Mouse (Mus musculus) thymus, adult 2 months (tissue): ENCODE data around the gene Cysltr1. TPM values are rescaled to one million over a fixed set of nuclear protein-coding genes. Genes with fewer than 3 reads are reported as not detected.

Experiments
- DNase-seq: peaks from one replicate; pipeline ENCODE4 v3.0.0; 2021
- H3K27ac ChIP-seq: fragments of 200-500 bp; 2 replicates; pipeline ENCODE4 v1.5.1; 2012; ENCODE audit warnings: low read length, control low read depth; ENCODE audit not compliant: control insufficient read depth, insufficient read depth
- H3K27me3 ChIP-seq: fragments of 200-500 bp; 2 replicates; pipeline ENCODE4 v1.6.1; 2012; ENCODE audit warnings: mild to moderate bottlenecking, low read length, moderate library complexity, mixed read lengths; ENCODE audit not compliant: control insufficient read depth, insufficient read depth
- H3K36me3 ChIP-seq: fragments of 200-500 bp; 2 replicates; pipeline ENCODE4 v1.6.1; 2012; ENCODE audit warnings: mild to moderate bottlenecking, low read length, moderate library complexity; ENCODE audit not compliant: control insufficient read depth, insufficient read depth
- H3K4me1 ChIP-seq: fragments of 200-500 bp; replicated peaks from 2 replicates; pipeline ENCODE4 v1.6.1; 2012; ENCODE audit warnings: low read length; ENCODE audit not compliant: control insufficient read depth, insufficient read depth
- H3K4me3 ChIP-seq: fragments of 200-500 bp; 2 replicates; pipeline ENCODE4 v1.5.1; 2012; ENCODE audit warnings: mild to moderate bottlenecking, low read length, control low read depth, moderate library complexity; ENCODE audit not compliant: control insufficient read depth, insufficient read depth
- CTCF ChIP-seq: fragments of 200-500 bp; IDR thresholded peaks from 2 replicates; pipeline ENCODE4 v1.5.1; 2012; ENCODE audit warnings: mild to moderate bottlenecking, control low read depth, low read length, moderate library complexity, borderline replicate concordance; ENCODE audit not compliant: control insufficient read depth, poor library complexity, insufficient read depth; ENCODE audit errors: extremely low read depth
- POLR2A ChIP-seq: fragments of 200-500 bp; IDR thresholded peaks from 2 replicates; pipeline ENCODE4 v1.6.1; 2012; ENCODE audit warnings: mild to moderate bottlenecking, low read length, control low read depth, moderate library complexity; ENCODE audit not compliant: control insufficient read depth, poor library complexity, insufficient read depth; ENCODE audit errors: extremely low read depth
- WGBS: fragments of 180-500 bp; shearing (Covaris S2); methylation state at CpG from one replicate; pipeline ENCODE4 v1.1.7; 2018; 5-methylcytosine and 5-hydroxymethylcytosine counted together
- polyA plus RNA-seq: library from polyadenylated mRNA; depleted of rRNA; stranded (reverse); fragments of >200 nt; gene quantifications from 2 replicates; pipeline ENCODE4 v1.2.3, GENCODE M21; 2012

The Cysltr1 gene
- polyA plus RNA-seq, 1 experiment = 1.1 TPM

DNA sequence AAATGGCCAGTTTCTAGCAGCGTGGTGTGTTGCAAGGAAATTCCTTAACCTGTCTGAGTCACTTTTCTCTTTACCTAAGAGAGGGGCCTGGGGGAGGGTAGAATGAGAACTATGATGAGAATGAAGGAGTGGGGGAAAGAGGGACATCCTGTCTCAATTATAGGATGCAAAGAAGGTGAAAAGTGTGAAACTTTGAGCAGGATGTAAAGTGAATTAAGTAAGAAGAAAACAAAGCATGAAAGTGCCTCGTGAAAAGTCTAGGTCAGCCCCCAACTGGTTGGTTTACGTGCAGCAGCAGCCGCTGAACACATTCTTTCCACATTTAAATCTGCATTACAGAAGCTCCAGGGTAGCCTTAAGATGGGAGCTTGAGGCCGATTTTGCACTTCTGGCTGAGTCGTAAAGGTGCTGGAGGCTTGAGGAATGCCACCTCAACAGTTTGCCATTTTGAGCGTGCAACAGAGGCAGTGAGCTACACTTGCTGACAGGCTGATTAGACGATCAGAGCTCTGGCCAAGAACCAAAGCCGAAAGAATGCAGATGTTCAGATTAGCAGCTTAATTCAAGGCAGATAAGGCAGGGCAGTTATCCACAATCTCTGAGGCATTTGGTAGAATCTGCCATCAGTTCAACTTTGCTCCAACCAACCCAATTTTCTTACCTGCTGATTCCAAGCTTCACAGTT is 763 bp downstream of the Cysltr1 start:
- 13% methylated on average over 9 of the region's 9 CpGs for WGBS
- TF ChIP-seq POLR2A (no peak), CTCF (no peak)
- H3K27ac ChIP-seq = no peak overlapping the region
- no peak for DNase-seq
- no peaks in the 10 kb centered on the region for H3K36me3 ChIP-seq
- 0 out of 2 replicates have a peak overlapping the region, but pooled peaks have one; percentile 2 for H3K4me3 ChIP-seq
- no peaks in the 10 kb centered on the region for H3K27me3 ChIP-seq
- 0 out of 2 replicates have a peak, but pooled peaks cover 4% of the 10 kb centered on the region for H3K4me1 ChIP-seq

DNA sequence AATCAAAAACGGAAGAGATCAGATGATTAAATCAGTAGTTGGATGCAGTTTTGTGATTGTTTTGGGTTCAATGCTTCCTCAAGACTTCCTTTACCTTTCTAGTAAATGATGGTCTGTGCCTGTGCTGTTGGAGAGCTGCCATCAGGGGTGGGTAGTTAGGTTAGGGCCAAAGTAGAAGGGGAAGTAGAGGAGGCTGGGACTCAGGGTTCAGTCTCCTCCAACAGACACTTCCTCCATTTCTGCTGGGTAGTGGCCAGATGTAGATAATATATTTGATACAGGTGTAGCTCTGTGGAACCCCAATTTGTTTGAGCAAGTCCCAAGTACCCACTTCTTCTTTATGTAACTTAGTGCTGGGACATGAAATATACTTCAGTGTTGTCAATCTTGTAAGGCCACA is 7.6 kb downstream of the Cysltr1 start:
- TF ChIP-seq POLR2A (no peak), CTCF (no peak)
- no peaks in the 10 kb centered on the region for H3K27me3 ChIP-seq
- no peak for DNase-seq
- H3K36me3 ChIP-seq = no peaks in the 10 kb centered on the region
- 16% methylated on average over 1 of the region's 1 CpGs for WGBS
- no peak overlapping the region for H3K4me3 ChIP-seq
- H3K4me1 ChIP-seq = no peaks in the 10 kb centered on the region
- H3K27ac ChIP-seq = no peak overlapping the region

DNA sequence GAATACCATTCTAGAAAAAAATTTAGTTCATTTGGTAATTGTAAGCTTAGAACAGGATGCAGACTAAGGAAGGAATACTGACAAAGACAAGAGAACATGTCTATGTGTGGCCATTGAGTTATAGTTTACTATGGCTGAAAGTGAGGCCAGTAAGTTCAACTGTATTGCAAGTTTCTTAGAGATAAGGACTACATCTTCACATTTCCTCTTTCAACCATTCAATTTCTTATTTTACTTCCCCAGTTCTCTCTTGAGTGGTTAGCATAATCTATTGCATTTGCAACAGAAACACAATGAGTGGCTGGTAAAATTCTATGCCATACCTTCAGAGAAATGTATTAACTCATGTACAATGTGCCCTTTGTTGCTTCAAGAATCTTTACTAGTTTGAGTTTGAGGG is 9.6 kb downstream of the Cysltr1 start:
- no peaks in the 10 kb centered on the region for H3K36me3 ChIP-seq
- DNase-seq = no peak
- H3K27ac ChIP-seq = no peak overlapping the region
- no peak overlapping the region for H3K4me3 ChIP-seq
- no peaks in the 10 kb centered on the region for H3K4me1 ChIP-seq
- TF ChIP-seq CTCF (no peak), POLR2A (no peak)
- H3K27me3 ChIP-seq = no peaks in the 10 kb centered on the region

DNA sequence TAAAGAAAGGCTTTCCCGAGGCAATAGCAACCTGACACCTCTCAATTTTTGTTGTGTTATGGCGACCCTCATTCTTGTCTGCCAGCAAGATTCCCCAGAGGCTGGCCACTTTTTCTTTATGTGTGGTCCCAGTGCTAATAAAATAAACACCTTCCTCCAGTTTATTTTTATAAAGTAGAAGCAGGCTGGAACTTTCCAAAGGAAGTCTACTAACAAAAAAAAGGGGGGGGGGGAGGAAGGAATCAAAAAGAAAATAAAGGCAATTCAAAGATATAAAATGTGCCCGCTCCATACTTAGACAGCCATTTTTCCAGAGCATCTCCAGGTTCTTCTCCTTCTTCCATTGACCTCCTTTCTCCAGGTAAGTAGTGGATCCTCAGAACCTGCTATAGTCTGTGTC is 20.6 kb downstream of the Cysltr1 start, which contains the start of gene Gm5127:
Gm5127 (plus strand) TSS at position 301 of the 400 bp plus-strand sequence.
- Histone ChIP-seq H3K36me3 (no peaks in the 10 kb centered on the region), H3K27me3 (no peaks in the 10 kb centered on the region), H3K27ac (no peak within 1 kb of the TSS), H3K4me3 (no peak within 1 kb of the TSS), H3K4me1 (no peaks in the 10 kb centered on the region)
- WGBS = 88% methylated on average over 3 of the region's 3 CpGs
- DNase-seq = no peak
- no peak for TF ChIP-seq POLR2A
- TF ChIP-seq CTCF = no peak

DNA sequence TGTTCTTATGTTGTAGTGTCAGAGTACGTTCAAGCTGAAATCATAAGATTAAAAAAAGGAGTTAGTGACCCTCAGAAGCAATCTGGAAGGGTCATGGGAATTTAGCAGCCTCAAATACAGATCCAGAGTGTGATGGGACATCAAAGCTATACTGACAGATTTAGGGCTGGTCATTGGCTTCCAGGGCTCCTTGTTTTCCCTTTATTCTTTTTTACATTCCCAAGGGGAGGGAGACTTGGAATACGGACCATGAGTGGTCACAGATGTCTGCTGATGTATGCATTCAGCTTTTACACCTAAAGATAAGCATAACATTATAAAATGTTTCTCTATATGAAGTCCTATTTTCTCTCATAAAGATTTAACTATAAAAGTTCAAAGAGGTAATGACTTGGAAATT is 21.3 kb downstream of the Cysltr1 start:
- no peak overlapping the region for H3K4me3 ChIP-seq
- DNase-seq = no peak
- 86% methylated on average over 2 of the region's 2 CpGs for WGBS
- H3K27me3 ChIP-seq = no peaks in the 10 kb centered on the region
- no peak for TF ChIP-seq CTCF
- TF ChIP-seq POLR2A = no peak
- H3K36me3 ChIP-seq = no peaks in the 10 kb centered on the region
- H3K27ac ChIP-seq = no peak overlapping the region
- no peaks in the 10 kb centered on the region for H3K4me1 ChIP-seq

DNA sequence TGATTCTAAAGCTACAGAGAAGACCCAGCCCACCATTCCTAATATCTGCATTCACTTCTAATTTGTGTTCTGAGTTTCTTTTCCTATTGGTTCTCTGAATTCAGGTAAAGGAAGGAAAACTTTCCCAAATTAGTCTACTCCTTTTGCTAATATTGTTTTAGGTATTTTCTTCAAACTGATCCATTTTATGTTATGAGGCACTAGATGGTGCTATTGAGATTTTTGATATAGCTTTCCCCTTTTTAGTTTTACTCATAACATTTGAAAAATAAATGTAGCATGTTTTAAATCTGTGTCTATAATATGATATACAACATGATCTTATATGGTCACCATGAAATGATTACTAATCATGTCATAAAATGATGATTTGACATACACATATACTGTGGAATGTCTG is 23.1 kb downstream of the Cysltr1 start:
- Histone ChIP-seq H3K27me3 (no peaks in the 10 kb centered on the region), H3K4me3 (no peak overlapping the region), H3K36me3 (no peaks in the 10 kb centered on the region), H3K4me1 (no peaks in the 10 kb centered on the region), H3K27ac (no peak overlapping the region)
- no peak for DNase-seq
- no peak for TF ChIP-seq CTCF
- TF ChIP-seq POLR2A = no peak

DNA sequence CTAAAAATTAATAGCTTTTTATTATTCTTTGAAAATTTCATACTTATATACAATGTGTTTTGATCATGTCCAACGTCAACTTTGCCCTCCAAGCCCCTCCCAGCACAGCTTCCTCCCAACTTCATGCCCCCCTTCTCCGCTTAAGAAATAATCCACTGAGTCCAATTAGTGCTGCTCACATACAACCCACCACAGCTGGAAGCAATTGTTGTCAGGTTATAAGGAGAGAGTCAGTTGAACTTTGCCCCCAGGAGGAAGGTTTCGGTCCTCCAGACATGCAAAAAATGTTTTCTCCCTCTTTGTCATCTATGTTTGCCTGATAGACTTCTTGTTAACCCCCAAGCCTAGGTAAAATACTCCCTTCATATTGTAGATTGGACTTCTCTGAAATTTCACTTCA is 24.5 kb downstream of the Cysltr1 start:
- Histone ChIP-seq H3K4me3 (no peak overlapping the region), H3K27ac (no peak overlapping the region), H3K4me1 (no peaks in the 10 kb centered on the region), H3K36me3 (no peaks in the 10 kb centered on the region), H3K27me3 (no peaks in the 10 kb centered on the region)
- no peak for DNase-seq
- TF ChIP-seq POLR2A (no peak), CTCF (no peak)
- WGBS = 89% methylated on average over 3 of the region's 3 CpGs

DNA sequence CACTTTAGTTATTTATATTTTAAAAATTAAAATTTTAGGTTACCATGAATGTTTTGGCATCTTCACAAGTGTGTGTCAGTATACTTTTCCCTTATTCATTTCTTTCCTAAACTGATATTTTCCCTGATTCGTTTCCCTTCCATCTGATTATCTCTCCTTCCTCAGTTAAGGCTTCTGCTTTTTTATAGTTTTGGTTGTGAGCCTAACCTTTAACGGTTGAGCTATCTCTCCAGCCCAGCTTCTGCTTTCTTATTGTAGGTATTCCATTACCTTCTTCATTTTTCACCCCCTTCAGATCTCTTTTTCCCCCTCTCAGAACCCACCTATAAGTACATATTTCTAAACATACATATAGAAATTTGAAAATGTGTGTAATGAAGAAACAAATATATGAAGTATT is 48.0 kb downstream of the Cysltr1 start:
- 54% methylated on average over 2 of the region's 2 CpGs for WGBS
- TF ChIP-seq POLR2A (no peak), CTCF (no peak)
- Histone ChIP-seq H3K4me1 (no peaks in the 10 kb centered on the region), H3K36me3 (no peaks in the 10 kb centered on the region), H3K27me3 (no peaks in the 10 kb centered on the region), H3K27ac (no peak overlapping the region), H3K4me3 (no peak overlapping the region)
- DNase-seq = no peak
